Mouse (Mus musculus) erythroblast, embryonic 14.5 days (primary cell): ENCODE results near the gene Sec31a. TPM values are rescaled to one million over a fixed set of nuclear protein-coding genes. Genes with fewer than 3 reads are reported as not detected.

ENCODE experiments used
- H3K27me3 ChIP-seq: 2 replicates; pipeline ENCODE4 v1.6.1; 2012; ENCODE audit warnings: inconsistent platforms; ENCODE audit not compliant: control insufficient read depth
- H3K36me3 ChIP-seq: 2 replicates; pipeline ENCODE4 v1.6.1; 2012; ENCODE audit warnings: mild to moderate bottlenecking, inconsistent platforms; ENCODE audit not compliant: control insufficient read depth
- H3K4me1 ChIP-seq: 2 replicates; pipeline ENCODE4 v1.6.1; 2012; ENCODE audit warnings: inconsistent platforms; ENCODE audit not compliant: control insufficient read depth
- H3K4me3 ChIP-seq: replicated peaks from 2 replicates; pipeline ENCODE3; 2012; ENCODE audit warnings: moderate library complexity, mild to moderate bottlenecking, inconsistent platforms
- H3K9me3 ChIP-seq: 2 replicates; pipeline ENCODE4 v1.6.1; 2012; ENCODE audit warnings: low read length, inconsistent platforms, mixed read lengths; ENCODE audit not compliant: control insufficient read depth
- GATA1 ChIP-seq: IDR thresholded peaks from 2 replicates; pipeline ENCODE4 v1.6.1; 2012; ENCODE audit warnings: low read length, inconsistent platforms, mixed read lengths
- TAL1 ChIP-seq: IDR thresholded peaks from 3 replicates; pipeline ENCODE4 v1.6.1; 2012; ENCODE audit warnings: low read length, inconsistent platforms, mixed read lengths
- polyA plus RNA-seq: library from polyadenylated mRNA; stranded (reverse); fragments of >175 nt; gene quantifications from 2 replicates; pipeline ENCODE4 v1.2.3, GENCODE M21; 2012

Gene Sec31a
- polyA plus RNA-seq, 1 experiment, result 1.7 TPM

- TF ChIP-seq GATA1, result no peak
- TF ChIP-seq TAL1, result no peak
- Histone ChIP-seq H3K9me3 (no peaks in the 10 kb centered on the region), H3K27me3 (no peaks in the 10 kb centered on the region), H3K36me3 (peaks cover 59% of the 10 kb centered on the region), H3K4me3 (no peak overlapping the region), H3K4me1 (no peaks in the 10 kb centered on the region)
Observed at GRCm38 (mm10) chr5:100367051-100367450, 49.0 kb downstream of the Sec31a start.

- Histone ChIP-seq H3K36me3 (peaks cover 30% of the 10 kb centered on the region), H3K9me3 (no peaks in the 10 kb centered on the region), H3K4me3 (no peak overlapping the region), H3K4me1 (no peaks in the 10 kb centered on the region), H3K27me3 (no peaks in the 10 kb centered on the region; the same call in 1 of the 2 replicates)
- TF ChIP-seq GATA1 (no peak), TAL1 (no peak)
Observed at GRCm38 (mm10) chr5:100360296-100360695, 55.7 kb downstream of the Sec31a start.

- peaks cover 15% of the 10 kb centered on the region for H3K36me3 ChIP-seq
- no peaks in the 10 kb centered on the region for H3K4me1 ChIP-seq
- no peaks in the 10 kb centered on the region; the same call in 1 of the 2 replicates for H3K27me3 ChIP-seq
- TF ChIP-seq TAL1 (no peak), GATA1 (no peak)
- no peak overlapping the region for H3K4me3 ChIP-seq
- H3K9me3 ChIP-seq, result no peaks in the 10 kb centered on the region
Observed at GRCm38 (mm10) chr5:100358334-100358733, 57.7 kb downstream of the Sec31a start.

GRCm38 (mm10) chr5:100354644-100355043 lies 61.4 kb downstream of the Sec31a start:
- peaks cover 7% of the 10 kb centered on the region for H3K27me3 ChIP-seq
- peaks cover 10% of the 10 kb centered on the region for H3K9me3 ChIP-seq
- no peaks in the 10 kb centered on the region; the same call in 1 of the 2 replicates for H3K4me1 ChIP-seq
- no peak for TF ChIP-seq GATA1
- TF ChIP-seq TAL1, result no peak
- H3K4me3 ChIP-seq, result no peak overlapping the region
- H3K36me3 ChIP-seq, result no peaks in the 10 kb centered on the region; the same call in 1 of the 2 replicates

GRCm38 (mm10) chr5:100352986-100353848 lies 62.8 kb downstream of the Sec31a start:
- no peaks in the 10 kb centered on the region; the same call in 1 of the 2 replicates for H3K36me3 ChIP-seq
- TF ChIP-seq GATA1 (no peak), TAL1 (no peak)
- peaks cover 7% of the 10 kb centered on the region for H3K27me3 ChIP-seq
- H3K9me3 ChIP-seq, result peaks cover 10% of the 10 kb centered on the region
- no peak overlapping the region for H3K4me3 ChIP-seq
- no peaks in the 10 kb centered on the region; the same call in 1 of the 2 replicates for H3K4me1 ChIP-seq

GRCm38 (mm10) chr5:100350907-100351456 lies 65.1 kb downstream of the Sec31a start:
- Histone ChIP-seq H3K36me3 (no peaks in the 10 kb centered on the region; the same call in 1 of the 2 replicates), H3K27me3 (peaks cover 7% of the 10 kb centered on the region), H3K4me3 (no peak overlapping the region), H3K4me1 (no peaks in the 10 kb centered on the region; the same call in 1 of the 2 replicates), H3K9me3 (peaks cover 10% of the 10 kb centered on the region)
- TF ChIP-seq TAL1 (no peak), GATA1 (no peak)

GRCm38 (mm10) chr5:100349287-100350215 lies 66.5 kb downstream of the Sec31a start:
- Histone ChIP-seq H3K27me3 (peaks cover 7% of the 10 kb centered on the region), H3K9me3 (peaks cover 10% of the 10 kb centered on the region), H3K36me3 (no peaks in the 10 kb centered on the region; the same call in 1 of the 2 replicates), H3K4me3 (no peak overlapping the region), H3K4me1 (no peaks in the 10 kb centered on the region; the same call in 1 of the 2 replicates)
- no peak for TF ChIP-seq GATA1
- TF ChIP-seq TAL1, result no peak

GRCm38 (mm10) chr5:100345118-100345517 lies 70.9 kb downstream of the Sec31a start:
- Histone ChIP-seq H3K27me3 (no peaks in the 10 kb centered on the region), H3K4me3 (no peak overlapping the region), H3K4me1 (no peaks in the 10 kb centered on the region), H3K9me3 (no peaks in the 10 kb centered on the region), H3K36me3 (no peaks in the 10 kb centered on the region)
- TF ChIP-seq GATA1, result no peak
- TF ChIP-seq TAL1, result no peak
